Mouse (Mus musculus) cerebellum, adult 2 months (tissue): ENCODE measurements around the gene Actg1. TPM values are rescaled to one million over a fixed set of nuclear protein-coding genes. Genes with fewer than 3 reads are reported as not detected.
A peak's percentile ranks its signal among the peaks of the same experiment; 100 is the strongest.

Source experiments
- DNase-seq, 2 experiments: peaks; one replicate each; pipeline ENCODE4 v3.0.0; 2021
- H3K27ac ChIP-seq: fragments of 200-500 bp; 2 replicates; pipeline ENCODE4 v1.5.1; 2012; ENCODE audit warnings: low read length, control low read depth, inconsistent platforms; ENCODE audit not compliant: insufficient read depth
- H3K27me3 ChIP-seq: fragments of 200-500 bp; 2 replicates; pipeline ENCODE4 v1.6.1; 2012; ENCODE audit warnings: inconsistent platforms, mild to moderate bottlenecking, low read length, moderate library complexity; ENCODE audit not compliant: control insufficient read depth, insufficient read depth
- H3K4me1 ChIP-seq: fragments of 200-500 bp; 2 replicates; pipeline ENCODE4 v1.6.1; 2011; ENCODE audit warnings: low read length; ENCODE audit not compliant: control insufficient read depth, insufficient read depth
- H3K4me3 ChIP-seq: fragments of 200-500 bp; replicated peaks from 2 replicates; pipeline ENCODE3; 2011; ENCODE audit warnings: mild to moderate bottlenecking, low read depth, low read length, control low read depth; ENCODE audit not compliant: insufficient read depth
- CTCF ChIP-seq: fragments of 200-500 bp; IDR thresholded peaks from 2 replicates; pipeline ENCODE4 v1.5.1; 2011; ENCODE audit warnings: low read depth, mild to moderate bottlenecking, control low read depth, low read length, moderate library complexity, borderline replicate concordance; ENCODE audit not compliant: insufficient read depth
- POLR2A ChIP-seq: fragments of 200-500 bp; IDR thresholded peaks from 2 replicates; pipeline ENCODE4 v1.6.1; 2011; ENCODE audit warnings: low read length, control low read depth, borderline replicate concordance; ENCODE audit not compliant: insufficient read depth
- WGBS: fragments of 180-500 bp; shearing (Covaris S2); methylation state at CpG from one replicate; pipeline ENCODE4 v1.1.7; 2018; 5-methylcytosine and 5-hydroxymethylcytosine counted together
- polyA plus RNA-seq: library from polyadenylated mRNA; depleted of rRNA; stranded (reverse); fragments of >200 nt; gene quantifications from 2 replicates; pipeline ENCODE4 v1.2.3, GENCODE M21; 2012

Actg1 gene
- polyA plus RNA-seq, 1 experiment, result 834 TPM

GRCm38 (mm10) chr11:120339978-120340513, 8.3 kb downstream of the Actg1 start:
- no peaks in the 10 kb centered on the region for H3K27me3 ChIP-seq
- 90% methylated on average over 10 of the region's 10 CpGs for WGBS
- H3K4me1 ChIP-seq, result no peaks in the 10 kb centered on the region; the same call in 1 of the 2 replicates
- TF ChIP-seq CTCF (no peak), POLR2A (no peak)
- no peak for DNase-seq
- no peak overlapping the region for H3K27ac ChIP-seq
- H3K4me3 ChIP-seq, result no peak overlapping the region

GRCm38 (mm10) chr11:120338786-120339185, 9.6 kb downstream of the Actg1 start:
- Histone ChIP-seq H3K4me1 (no peaks in the 10 kb centered on the region), H3K27ac (no peak overlapping the region), H3K27me3 (no peaks in the 10 kb centered on the region), H3K4me3 (no peak overlapping the region)
- WGBS, result 83% methylated on average over 3 of the region's 3 CpGs
- DNase-seq, result no peak
- no peak for TF ChIP-seq POLR2A
- TF ChIP-seq CTCF, result no peak

- TF ChIP-seq CTCF (no peak), POLR2A (no peak)
Observed at GRCm38 (mm10) chr11:120337447-120337846, 10.9 kb downstream of the Actg1 start.

GRCm38 (mm10) chr11:120335431-120336021, 12.8 kb downstream of the Actg1 start:
- DNase-seq, result no peak
- Histone ChIP-seq H3K4me3 (no peak overlapping the region), H3K4me1 (no peaks in the 10 kb centered on the region), H3K27me3 (no peaks in the 10 kb centered on the region), H3K27ac (no peak overlapping the region)
- 35% methylated on average over 6 of the region's 6 CpGs for WGBS
- no peak for TF ChIP-seq POLR2A
- TF ChIP-seq CTCF, result no peak

More at GRCm38 (mm10) chr11:120337447-120337846, 10.9 kb downstream of the Actg1 start:
- Histone ChIP-seq H3K4me3 (no peak overlapping the region), H3K4me1 (no peaks in the 10 kb centered on the region), H3K27me3 (no peaks in the 10 kb centered on the region), H3K27ac (no peak overlapping the region)
- WGBS, result 66% methylated on average over 2 of the region's 2 CpGs
- no peak for DNase-seq

GRCm38 (mm10) chr11:120320156-120320555, 28.2 kb downstream of the Actg1 start:
- H3K27ac ChIP-seq, result no peak overlapping the region
- no peak overlapping the region for H3K4me3 ChIP-seq
- H3K4me1 ChIP-seq, result peaks cover 9% of the 10 kb centered on the region; the same call in 1 of the 2 replicates
- TF ChIP-seq POLR2A, result no peak
- no peak for TF ChIP-seq CTCF
- WGBS, result 96% methylated on average over 10 of the region's 10 CpGs
- H3K27me3 ChIP-seq, result no peaks in the 10 kb centered on the region
- no peak for DNase-seq

- no peaks in the 10 kb centered on the region for H3K27me3 ChIP-seq
- no peak overlapping the region for H3K27ac ChIP-seq
- WGBS, result 86% methylated on average over 5 of the region's 5 CpGs
- H3K4me3 ChIP-seq, result no peak overlapping the region
- H3K4me1 ChIP-seq, result peaks cover 11% of the 10 kb centered on the region; the same call in 1 of the 2 replicates
- no peak for DNase-seq
- TF ChIP-seq CTCF (no peak), POLR2A (no peak)
Observed at GRCm38 (mm10) chr11:120319310-120319709, 29.0 kb downstream of the Actg1 start.

- TF ChIP-seq CTCF (no peak), POLR2A (no peak)
- H3K4me1 ChIP-seq, result peaks cover 11% of the 10 kb centered on the region; the same call in 1 of the 2 replicates
- no peak for DNase-seq
- no peak overlapping the region for H3K4me3 ChIP-seq
- no peaks in the 10 kb centered on the region for H3K27me3 ChIP-seq
- no peak overlapping the region for H3K27ac ChIP-seq
- whole genome bisulfite sequencing, result 79% methylated on average over 7 of the region's 7 CpGs
Observed at GRCm38 (mm10) chr11:120317456-120317855, 30.9 kb downstream of the Actg1 start.

GRCm38 (mm10) chr11:120316690-120317254, 31.6 kb downstream of the Actg1 start:
- WGBS, result 11% methylated on average over 13 of the region's 13 CpGs

More at GRCm38 (mm10) chr11:120316690-120317254, 31.6 kb downstream of the Actg1 start:
- TF ChIP-seq POLR2A, result no peak
- TF ChIP-seq CTCF, result no peak
- H3K27ac ChIP-seq, result peak overlapping the region; percentile 81
- H3K27me3 ChIP-seq, result no peaks in the 10 kb centered on the region
- peaks cover 11% of the 10 kb centered on the region; the same call in 1 of the 2 replicates for H3K4me1 ChIP-seq
- peak overlapping the region; percentile 79 for H3K4me3 ChIP-seq
- no peak for DNase-seq
